Mouse (Mus musculus) WW6 (cell line): Measurements from ENCODE around the gene H2-M1.

Source experiments
- DNase-seq: peaks from one replicate; pipeline ENCODE4 v3.0.0-alpha.2; 2013; ENCODE audit warnings: low read depth, low spot score

The H2-M1 gene

GRCm38 (mm10) chr17:36672119-36672518 lies at the start of gene H2-M1:
Gene H2-M1, minus strand, starts transcription at chr17:36672219.
- no peak for DNase-seq

- DNase-seq = no peak
Observed at GRCm38 (mm10) chr17:36697693-36698092, 25.7 kb upstream of the H2-M1 start.

- DNase-seq = no peak
Observed at GRCm38 (mm10) chr17:36642566-36642965, 29.5 kb downstream of the H2-M1 start, which contains the start of gene H2-M9. Gene H2-M9, minus strand, starts transcription at chr17:36642666.
